ENCODE assay signal across 8 mouse cellular contexts in genomic region chr12:108275508-108275890, GRCm38 (mm10). TPM values are rescaled to one million over a fixed set of nuclear protein-coding genes. Genes with fewer than 3 reads are reported as not detected.
DNase-seq lines count a peak whose midpoint lies in the region; ATAC-seq and TF ChIP-seq lines count a peak whose summit lies in the region.

No protein-coding gene starts in this region.

- peak overlapping the region; percentile 64 for H3K4me2 ChIP-seq in forebrain, embryonic 15.5 days (replicated peaks)
- H3K4me2 ChIP-seq in liver, embryonic 16.5 days (ENCODE audit: low read depth, low read length), result peak overlapping the region; percentile 87
- peak overlapping the region; percentile 98 for H3K4me2 ChIP-seq in neural tube, embryonic 12.5 days (replicated peaks)
- peak overlapping the region; percentile 99 for H3K4me2 ChIP-seq in stomach, postnatal 0 days (replicated peaks; ENCODE audit: low read depth)

- no peaks in the 10 kb centered on the region for H3K9me3 ChIP-seq in ES-E14 (ENCODE audit: control insufficient read depth, insufficient read depth, low read depth, low read length)
- H3K9me3 ChIP-seq in forebrain, embryonic 15.5 days, result no peaks in the 10 kb centered on the region
- no peaks in the 10 kb centered on the region for H3K9me3 ChIP-seq in liver, embryonic 16.5 days (replicated peaks; ENCODE audit: control insufficient read depth, low read length)
- no peaks in the 10 kb centered on the region for H3K9me3 ChIP-seq in neural tube, embryonic 12.5 days
- H3K9me3 ChIP-seq in stomach, postnatal 0 days (ENCODE audit: control insufficient read depth, low read length), result no peaks in the 10 kb centered on the region

- ATAC-seq in cerebellum, adult (ENCODE audit: insufficient number of reproducible peaks, low FRiP score, low TSS enrichment), result peak; percentile 76
- peak; percentile 87 for ATAC-seq in forebrain, embryonic 15.5 days (replicated peaks)
- ATAC-seq in liver, embryonic 16.5 days (ENCODE audit: low read depth), result peak; percentile 96
- peak; percentile 93 for ATAC-seq in neural tube, embryonic 12.5 days (ENCODE audit: low FRiP score, low read depth)
- peak; percentile 96 for ATAC-seq in stomach, postnatal 0 days (ENCODE audit: low FRiP score, low TSS enrichment)

- peak; percentile 94 for DNase-seq in ES-E14 (ENCODE audit: low read depth, low spot score)
- DNase-seq in heart, postnatal 14 days, result peak; percentile 99
- peak; percentile 88 for DNase-seq in large intestine, adult 2 months (ENCODE audit: low read depth, low spot score)
- peak; percentile 99 for DNase-seq in stomach, postnatal 0 days (ENCODE audit: low spot score)

- peak overlapping the region; percentile 65; the same call in 1 of the 2 replicates for H3K9ac ChIP-seq in ES-E14 (ENCODE audit: insufficient read depth, low read depth, low read length, poor library complexity, severe bottlenecking)
- peak overlapping the region; percentile 61 for H3K9ac ChIP-seq in forebrain, embryonic 15.5 days (replicated peaks)
- H3K9ac ChIP-seq in liver, embryonic 16.5 days (ENCODE audit: low read depth, low read length), result peak overlapping the region; percentile 52
- H3K9ac ChIP-seq in neural tube, embryonic 12.5 days, result peak overlapping the region; percentile 92
- peak overlapping the region; percentile 63 for H3K9ac ChIP-seq in stomach, postnatal 0 days (ENCODE audit: low read length)

- TF ChIP-seq CTCF in stomach, postnatal 0 days (IDR thresholded peaks at IDR 0.05; ENCODE audit: low read depth), result no peak

- H3K4me3 ChIP-seq in ES-E14 (ENCODE audit: insufficient read depth in 1 of 2, low read depth in 1 of 2, low read length in 2 of 2, poor library complexity in 1 of 2, severe bottlenecking in 1 of 2), result peak overlapping the region; percentile 67 to 86
- peak overlapping the region; percentile 80 for H3K4me3 ChIP-seq in forebrain, embryonic 15.5 days
- peak overlapping the region; percentile 68 for H3K4me3 ChIP-seq in liver, embryonic 16.5 days (ENCODE audit: low read depth, low read length)
- H3K4me3 ChIP-seq in neural tube, embryonic 12.5 days, result peak overlapping the region; percentile 92
- peak overlapping the region; percentile 66 for H3K4me3 ChIP-seq in stomach, postnatal 0 days (ENCODE audit: low read depth, low read length)

- H3K4me1 ChIP-seq in ES-E14 (ENCODE audit: control insufficient read depth in 2 of 2, insufficient read depth in 2 of 2, low read length in 2 of 2, poor library complexity in 1 of 2), result peaks cover 12 to 31% of the 10 kb centered on the region in 2 experiments
- peaks cover 66% of the 10 kb centered on the region for H3K4me1 ChIP-seq in forebrain, embryonic 15.5 days
- H3K4me1 ChIP-seq in liver, embryonic 16.5 days (ENCODE audit: control insufficient read depth, low read depth, low read length), result peaks cover 11% of the 10 kb centered on the region
- peaks cover 72% of the 10 kb centered on the region for H3K4me1 ChIP-seq in neural tube, embryonic 12.5 days
- H3K4me1 ChIP-seq in stomach, postnatal 0 days (replicated peaks; ENCODE audit: control insufficient read depth, insufficient read depth), result peaks cover 16% of the 10 kb centered on the region

- no peak for TF ChIP-seq EP300 in stomach, postnatal 0 days (optimal IDR thresholded peaks at IDR 0.05)

- no peaks in the 10 kb centered on the region for H3K27me3 ChIP-seq in forebrain, embryonic 15.5 days
- H3K27me3 ChIP-seq in liver, embryonic 16.5 days (ENCODE audit: control insufficient read depth, insufficient read depth, low read depth, low read length), result peaks cover 57% of the 10 kb centered on the region
- H3K27me3 ChIP-seq in neural tube, embryonic 12.5 days (replicated peaks), result no peaks in the 10 kb centered on the region
- H3K27me3 ChIP-seq in stomach, postnatal 0 days (ENCODE audit: control insufficient read depth, insufficient read depth, low read length), result no peaks in the 10 kb centered on the region

- intact Hi-C loops in heart, postnatal 14 days (cut with DNase I), result no loop called here

- WGBS in forebrain, embryonic 15.5 days, result under 1% methylated on average over 28 of the region's 37 CpGs
- 1% methylated on average over 37 of the region's 37 CpGs for WGBS in large intestine, adult 2 months
- WGBS in liver, embryonic 16.5 days (ENCODE audit: insufficient replicate concordance), result 2% methylated on average over 36 of the region's 37 CpGs
- WGBS in neural tube, embryonic 12.5 days, result under 1% methylated on average over 28 of the region's 37 CpGs
- WGBS in stomach, postnatal 0 days, result under 1% methylated on average over 32 of the region's 37 CpGs

- 0 out of 2 replicates have a peak overlapping the region, but pooled peaks have one; percentile 16 for H3K27ac ChIP-seq in ES-E14 (ENCODE audit: insufficient read depth, low read depth, low read length, poor library complexity, severe bottlenecking)
- peak overlapping the region; percentile 89 for H3K27ac ChIP-seq in forebrain, embryonic 15.5 days (replicated peaks)
- no peak overlapping the region; the same call in 1 of the 2 replicates for H3K27ac ChIP-seq in liver, embryonic 16.5 days (ENCODE audit: low read length)
- H3K27ac ChIP-seq in neural tube, embryonic 12.5 days, result peak overlapping the region; percentile 97
- H3K27ac ChIP-seq in stomach, postnatal 0 days (replicated peaks), result peak overlapping the region; percentile 77

- H3K36me3 ChIP-seq in ES-E14 (ENCODE audit: control insufficient read depth, insufficient read depth, low read length, poor library complexity, severe bottlenecking), result peaks cover 8% of the 10 kb centered on the region; the same call in 1 of the 2 replicates
- no peaks in the 10 kb centered on the region for H3K36me3 ChIP-seq in forebrain, embryonic 15.5 days
- H3K36me3 ChIP-seq in liver, embryonic 16.5 days (ENCODE audit: control insufficient read depth, insufficient read depth), result no peaks in the 10 kb centered on the region
- no peaks in the 10 kb centered on the region for H3K36me3 ChIP-seq in neural tube, embryonic 12.5 days
- no peaks in the 10 kb centered on the region for H3K36me3 ChIP-seq in stomach, postnatal 0 days (ENCODE audit: control insufficient read depth, insufficient read depth, low read length)

- in situ Hi-C loops in ES-E14 (cut with MboI; ENCODE audit: low sequenced_read_pairs in 2 of 2, unreplicated experiment in 2 of 2), result no loop called here

TF ChIP-seq in ES-E14, 5 proteins besides CTCF, POLR2A, EP300 and RAD21:
- no peak for TF ChIP-seq ZNF384 (IDR thresholded peaks at IDR 0.05; ENCODE audit: low read depth, low read length)
- TF ChIP-seq CHD2 (IDR thresholded peaks at IDR 0.05; ENCODE audit: low read depth, low read length), result peak; percentile 66; the same call in 1 of the 2 replicates

RNA-seq across cellular contexts. Expression of gene Ccdc85c, which starts 0.3 kb away (rescaled TPM):
- total RNA-seq in ES-E14 (2012; rRNA removed), result 21.9 and 24.4 TPM in 2 replicates
- 14.3 and 16.3 TPM in 2 replicates for polyA plus RNA-seq in forebrain, embryonic 15.5 days (2015; fragmentation: Nextera tagmentation; extraction: Ambion mirVana)
- total RNA-seq in heart, postnatal 14 days (2021), result 10 to 100 TPM; 33.2 to 35.2 TPM
- polyA plus RNA-seq in large intestine, adult 2 months (2012; rRNA removed), result 40.1 and 49.3 TPM in 2 replicates
- polyA plus RNA-seq in liver, embryonic 16.5 days (2015; fragmentation: Nextera tagmentation; extraction: Ambion mirVana), result 1.2 and 1.3 TPM in 2 replicates
- polyA plus RNA-seq in neural tube, embryonic 12.5 days (2016; fragmentation: Nextera tagmentation; extraction: Ambion mirVana), result 14.5 and 20.4 TPM in 2 replicates
- polyA plus RNA-seq in stomach, postnatal 0 days (2015; fragmentation: Nextera tagmentation; extraction: Ambion mirVana), result 6.7 and 7.0 TPM in 2 replicates

RNA-seq across cellular contexts. Expression of gene Hhipl1, which starts 30.6 kb away (rescaled TPM):
- total RNA-seq in ES-E14 (2012; rRNA removed), result 0.53 and 1.0 TPM in 2 replicates
- 1.8 and 1.9 TPM in 2 replicates for polyA plus RNA-seq in forebrain, embryonic 15.5 days (2015; fragmentation: Nextera tagmentation; extraction: Ambion mirVana)
- total RNA-seq in heart, postnatal 14 days (2021), result 1 to 10 TPM; 1.7 TPM
- 0.40 and 0.66 TPM in 2 replicates for polyA plus RNA-seq in large intestine, adult 2 months (2012; rRNA removed)
- polyA plus RNA-seq in liver, embryonic 16.5 days (2015; fragmentation: Nextera tagmentation; extraction: Ambion mirVana), result 0.05 TPM in 1 of 2 replicates, not detected in the other
- polyA plus RNA-seq in neural tube, embryonic 12.5 days (2016; fragmentation: Nextera tagmentation; extraction: Ambion mirVana), result 2.1 and 2.3 TPM in 2 replicates
- 0.23 and 0.24 TPM in 2 replicates for polyA plus RNA-seq in stomach, postnatal 0 days (2015; fragmentation: Nextera tagmentation; extraction: Ambion mirVana)

RNA-seq across cellular contexts. Expression of gene Cyp46a1, which starts 58.7 kb away (rescaled TPM):
- total RNA-seq in ES-E14 (2012; rRNA removed), result 0.98 and 1.6 TPM in 2 replicates
- polyA plus RNA-seq in forebrain, embryonic 15.5 days (2015; fragmentation: Nextera tagmentation; extraction: Ambion mirVana), result 19.8 and 22.6 TPM in 2 replicates
- 1 to 10 TPM in 1 of 2 experiments, under 1 TPM in 1; 0.54 to 1.7 TPM for total RNA-seq in heart, postnatal 14 days (2021)
- 0.51 and 0.53 TPM in 2 replicates for polyA plus RNA-seq in large intestine, adult 2 months (2012; rRNA removed)
- 0.25 TPM in 2 replicates for polyA plus RNA-seq in liver, embryonic 16.5 days (2015; fragmentation: Nextera tagmentation; extraction: Ambion mirVana)
- 12.7 and 19.0 TPM in 2 replicates for polyA plus RNA-seq in neural tube, embryonic 12.5 days (2016; fragmentation: Nextera tagmentation; extraction: Ambion mirVana)
- polyA plus RNA-seq in stomach, postnatal 0 days (2015; fragmentation: Nextera tagmentation; extraction: Ambion mirVana), result 1.3 and 2.1 TPM in 2 replicates
